Mouse (Mus musculus): ENCODE measurements around the gene Tas1r3.

The Tas1r3 gene

DNA sequence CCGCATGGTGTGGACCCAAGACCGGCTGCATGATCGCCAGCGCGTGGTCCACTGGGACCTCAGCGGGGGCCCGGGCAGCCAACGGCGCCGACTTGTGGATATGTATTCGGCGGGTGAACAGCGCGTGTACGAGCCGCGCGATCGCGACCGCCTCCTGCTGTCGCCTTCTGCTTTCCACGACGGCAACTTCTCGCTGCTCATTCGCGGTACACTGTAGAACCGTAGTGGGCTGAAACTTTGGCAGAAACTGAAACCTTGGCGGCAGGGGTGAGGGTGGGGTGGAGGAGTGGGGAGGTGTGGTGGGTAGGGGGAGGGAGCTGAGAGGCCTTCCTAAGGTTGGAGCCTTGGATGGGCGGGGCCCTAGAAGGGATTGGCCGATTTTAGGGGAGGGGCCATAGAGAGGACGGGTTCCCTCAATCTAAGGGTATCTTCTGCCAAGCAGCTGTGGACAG lies 22.1 kb downstream of the Tas1r3 start:
- peak; percentile 86 for DNase-seq (ENCODE audit: low read depth)

DNA sequence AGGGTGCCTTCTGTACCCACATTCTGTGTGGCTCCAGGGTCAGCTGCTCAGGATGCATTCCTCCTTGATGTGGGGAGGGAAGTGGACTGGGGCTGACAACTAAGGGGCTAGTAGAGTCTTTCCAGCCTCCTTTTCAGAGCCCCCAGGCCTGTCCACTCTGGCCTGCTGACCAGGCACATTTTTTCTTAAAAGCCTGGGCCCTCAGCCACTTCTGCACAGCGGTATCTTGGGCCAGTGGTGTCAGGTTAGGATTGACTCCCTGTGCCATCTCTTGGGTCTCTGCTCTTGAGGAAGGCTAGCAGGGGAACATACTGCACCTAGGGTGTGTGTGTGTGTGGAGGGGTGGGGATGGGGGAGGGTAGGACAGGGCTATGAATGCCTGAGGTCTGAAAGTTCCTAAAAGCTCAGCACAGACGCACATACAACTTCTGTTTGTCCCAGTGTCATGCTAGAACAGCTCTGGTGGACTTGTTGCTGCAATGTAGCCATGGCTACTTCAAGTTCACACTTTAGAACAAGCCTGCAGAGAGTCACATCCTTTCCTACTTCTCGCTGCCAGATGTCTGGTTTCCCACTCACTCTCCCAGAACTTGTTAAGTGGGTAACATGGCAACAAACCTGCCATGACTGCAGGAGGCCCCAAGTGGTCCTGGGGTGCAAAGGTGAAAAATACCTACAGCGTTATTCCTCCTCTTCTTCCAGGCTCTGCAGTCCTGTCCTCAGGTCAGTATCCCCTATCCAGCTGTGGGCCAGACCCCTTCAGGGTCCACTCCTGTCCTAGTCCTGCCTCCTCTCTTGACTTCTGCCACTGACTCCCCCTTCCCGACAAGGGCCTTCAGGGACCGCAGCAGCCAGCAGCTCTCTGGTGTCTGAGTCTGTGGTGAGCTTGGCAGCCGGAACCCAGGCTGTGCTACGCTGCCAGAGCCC lies 22.8 kb downstream of the Tas1r3 start:
- DNase-seq (ENCODE audit: low read depth): peak; percentile 46

DNA sequence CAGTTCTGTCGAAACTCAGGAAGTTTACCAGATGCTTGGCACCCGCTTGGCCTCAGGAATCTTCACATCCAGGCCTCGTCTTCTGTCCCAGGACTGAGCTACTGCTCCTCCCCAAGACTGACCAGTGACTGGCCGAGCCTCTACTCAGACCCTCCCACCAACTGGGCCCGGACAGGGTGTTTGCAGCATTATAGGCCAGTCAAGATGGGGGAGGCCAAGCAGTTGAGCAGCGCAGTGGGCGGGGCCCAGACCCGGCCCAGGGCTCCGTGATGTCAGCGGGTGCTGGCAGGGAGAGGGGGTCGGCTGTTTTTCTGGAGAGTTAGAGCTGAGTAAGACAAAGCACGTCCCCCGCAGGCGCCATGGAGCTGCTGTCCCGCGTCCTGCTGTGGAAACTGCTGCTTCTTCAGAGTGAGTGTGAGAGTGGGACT lies 23.7 kb downstream of the Tas1r3 start, which contains the start of gene Mxra8:
Mxra8 (plus strand) TSS at position 198 of the 428 bp plus-strand sequence.
- no peak for DNase-seq (ENCODE audit: low read depth)

DNA sequence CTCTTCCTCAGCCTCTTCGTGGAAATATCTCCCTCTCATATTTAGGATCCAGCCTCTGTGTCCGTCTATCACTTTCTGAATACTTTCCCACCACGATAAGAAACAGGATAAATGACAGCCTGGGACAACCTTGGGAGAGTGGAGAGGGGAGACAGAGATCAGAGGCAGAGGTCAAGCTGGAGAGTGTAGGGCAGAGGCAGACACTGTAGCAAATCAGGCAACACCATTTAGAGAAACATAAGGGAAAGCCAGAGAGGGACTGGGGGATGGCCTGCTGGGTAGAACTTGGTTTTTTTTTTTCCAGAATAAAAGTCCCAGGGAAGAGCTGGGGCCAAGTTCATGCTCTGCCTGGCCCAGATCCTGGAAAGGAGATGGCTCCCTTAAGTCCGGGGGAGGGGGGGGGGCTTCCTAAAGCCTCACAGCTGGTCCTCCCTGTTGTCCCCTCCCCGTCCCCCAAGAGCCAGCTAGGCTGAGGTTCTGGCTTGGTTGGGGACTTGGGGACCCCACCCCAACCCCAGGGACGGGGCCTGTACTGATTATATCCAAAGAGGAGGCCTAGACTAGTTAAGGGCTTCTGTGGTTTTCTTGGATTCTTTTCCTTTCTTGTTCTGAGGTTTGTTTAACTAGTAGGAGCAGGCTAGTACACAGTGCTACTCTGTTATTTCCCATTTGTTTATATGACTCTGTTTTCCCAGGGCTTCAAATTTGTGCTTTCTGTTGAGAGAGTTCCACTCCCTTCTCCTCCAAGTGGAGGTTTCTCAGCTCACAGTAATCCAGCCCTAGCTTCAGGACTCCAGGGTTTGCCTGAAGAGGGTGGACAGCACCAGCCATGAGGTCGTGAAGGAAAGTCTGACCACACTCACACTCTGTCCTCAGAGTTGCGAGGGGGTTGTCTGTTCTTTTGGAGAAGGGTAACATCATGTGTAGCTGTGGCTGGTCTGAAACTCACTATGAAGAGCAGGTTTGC lies 24.7 kb downstream of the Tas1r3 start:
- DNase-seq (ENCODE audit: low read depth): no peak

DNA sequence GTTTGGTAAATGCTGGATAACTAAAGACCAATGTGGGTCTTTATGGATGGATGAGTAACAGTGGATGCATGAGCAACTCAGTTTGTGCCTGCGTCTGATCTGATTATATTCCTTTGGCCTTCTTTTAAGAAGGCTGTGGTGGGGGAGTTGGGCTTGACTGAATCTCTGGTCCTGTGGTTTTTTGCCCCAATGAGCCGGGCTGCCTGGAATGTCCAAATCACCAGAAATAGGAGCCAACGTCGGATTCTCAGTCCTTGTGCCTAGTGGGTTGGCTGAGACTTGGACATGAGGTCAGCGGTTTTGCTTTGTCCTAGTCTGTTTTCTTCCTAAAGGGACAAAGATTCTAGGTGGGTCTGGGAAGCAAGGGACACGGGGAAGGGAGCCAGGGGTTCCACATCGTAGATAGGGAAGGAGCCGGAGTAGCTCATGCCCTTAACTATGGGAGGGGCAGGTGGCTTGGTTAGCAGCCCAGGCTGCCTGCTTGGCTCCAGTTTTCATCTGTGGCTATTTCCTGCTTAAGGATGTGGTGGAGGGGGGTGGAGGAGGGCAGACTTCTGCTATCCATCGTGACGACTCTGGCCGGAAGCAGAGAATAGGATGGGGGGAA lies 25.7 kb downstream of the Tas1r3 start:
- no peak for DNase-seq (ENCODE audit: low read depth)

DNA sequence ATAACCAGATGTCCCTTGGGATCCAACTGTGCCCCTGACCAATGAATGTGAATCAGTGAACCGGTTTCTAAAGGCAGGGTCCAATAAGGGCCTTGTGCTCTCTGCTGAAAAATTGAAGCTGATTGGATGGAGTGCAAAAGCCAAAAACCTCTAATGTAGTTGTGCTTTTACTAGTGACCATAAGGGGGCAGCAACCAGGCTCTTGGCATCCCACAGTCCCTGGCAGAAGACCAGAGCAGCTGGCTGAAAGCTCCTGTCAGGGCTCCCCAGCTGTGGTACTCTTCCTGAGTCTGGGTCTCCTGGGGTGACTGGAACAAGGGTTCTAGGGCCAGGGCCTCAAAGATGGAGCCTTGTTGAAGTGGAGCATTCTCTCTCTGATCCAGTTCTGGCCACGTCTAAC lies 29.3 kb downstream of the Tas1r3 start:
- DNase-seq (ENCODE audit: low read depth): peak; percentile 82

DNA sequence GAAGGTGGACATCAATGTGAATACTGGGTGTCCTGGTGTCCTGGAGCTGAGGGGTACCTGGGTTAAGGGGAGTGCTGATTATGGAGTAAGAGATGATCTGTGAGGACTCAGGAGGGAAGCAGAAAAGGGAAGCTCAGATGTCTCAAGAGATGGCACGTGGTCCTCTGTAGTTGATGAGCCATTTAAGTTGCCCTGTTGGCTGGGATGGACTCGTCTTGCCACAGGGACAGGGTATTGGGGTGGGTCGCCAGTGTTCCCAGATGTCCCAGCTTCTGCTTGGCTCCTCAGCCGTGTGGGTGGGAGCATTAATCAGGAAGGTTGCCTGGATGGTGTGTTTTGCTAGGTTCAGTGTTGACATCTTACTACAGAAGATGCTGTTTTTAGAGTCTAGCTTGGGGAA lies 29.9 kb downstream of the Tas1r3 start:
- no peak for DNase-seq (ENCODE audit: low read depth)

DNA sequence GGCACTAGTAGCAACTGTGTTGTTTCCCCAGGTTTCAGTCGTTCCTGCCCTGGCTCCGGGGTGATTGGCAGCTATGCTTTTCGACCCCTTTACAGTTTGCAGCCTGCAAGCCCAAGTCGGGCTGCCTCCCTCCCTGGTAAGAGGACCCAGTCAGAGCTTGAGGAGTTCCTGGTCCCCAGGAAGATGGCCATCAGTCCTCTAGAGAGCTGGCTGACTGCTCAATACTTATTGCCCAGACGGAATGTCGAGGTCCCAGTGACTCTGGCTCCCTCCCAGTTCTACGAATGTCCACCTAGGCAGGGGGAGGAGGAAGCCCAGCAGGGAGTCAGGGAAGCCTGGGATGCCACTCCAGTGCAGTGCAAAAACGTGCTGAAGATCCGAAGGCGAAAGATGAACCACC lies 30.8 kb downstream of the Tas1r3 start:
- no peak for DNase-seq (ENCODE audit: low read depth)

DNA sequence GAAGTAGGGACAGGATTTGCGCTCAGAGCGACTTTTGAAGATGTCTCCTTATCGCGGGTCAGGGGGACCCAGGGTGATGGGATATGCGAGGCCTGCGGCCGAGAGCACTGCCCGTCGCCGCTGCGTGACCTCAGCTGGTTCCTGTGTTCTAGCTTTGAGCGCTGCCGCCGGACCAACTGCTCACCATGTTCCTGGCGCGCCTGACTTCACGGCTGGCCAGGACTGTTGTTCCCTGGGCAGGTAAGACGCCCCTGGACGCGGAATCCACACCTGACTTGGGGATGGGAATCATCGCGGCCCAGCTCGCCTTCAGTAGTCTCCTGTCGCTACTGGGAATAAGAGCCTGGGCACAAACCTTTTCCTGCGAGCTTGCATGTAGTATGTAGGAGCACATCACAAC lies 31.3 kb downstream of the Tas1r3 start:
- DNase-seq (ENCODE audit: low read depth): no peak

DNA sequence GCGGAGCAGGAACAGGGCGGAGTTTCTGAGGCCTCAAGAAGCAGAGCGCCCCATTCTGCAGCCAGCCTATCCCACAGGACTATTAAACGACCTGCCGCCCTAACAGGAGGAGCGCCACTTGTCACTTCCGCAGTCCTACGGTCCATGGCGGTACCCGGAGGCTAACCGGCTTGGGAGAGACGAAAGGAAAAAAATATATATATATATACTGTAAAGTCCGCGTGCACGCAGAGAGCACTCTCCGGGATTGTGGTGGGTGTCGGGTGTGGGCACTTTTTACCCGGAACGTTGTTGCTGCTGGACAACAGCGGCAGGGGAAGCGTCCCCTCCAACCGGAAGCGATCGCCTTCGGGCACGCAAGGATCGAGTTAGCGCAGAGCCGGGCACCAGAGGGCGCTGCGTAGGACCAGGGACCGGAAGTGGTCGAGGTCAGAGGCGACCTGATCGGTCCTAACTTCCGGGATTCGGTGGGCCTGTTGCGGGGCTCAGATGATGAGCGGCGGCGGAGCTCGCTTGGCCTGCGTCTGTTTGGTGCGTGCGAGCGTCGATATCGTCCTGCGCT lies 31.9 kb downstream of the Tas1r3 start, which contains the start of gene Aurkaip1:
Aurkaip1 (plus strand) TSS at position 68 of the 562 bp plus-strand sequence.
- DNase-seq (ENCODE audit: low read depth): peak; percentile 91

DNA sequence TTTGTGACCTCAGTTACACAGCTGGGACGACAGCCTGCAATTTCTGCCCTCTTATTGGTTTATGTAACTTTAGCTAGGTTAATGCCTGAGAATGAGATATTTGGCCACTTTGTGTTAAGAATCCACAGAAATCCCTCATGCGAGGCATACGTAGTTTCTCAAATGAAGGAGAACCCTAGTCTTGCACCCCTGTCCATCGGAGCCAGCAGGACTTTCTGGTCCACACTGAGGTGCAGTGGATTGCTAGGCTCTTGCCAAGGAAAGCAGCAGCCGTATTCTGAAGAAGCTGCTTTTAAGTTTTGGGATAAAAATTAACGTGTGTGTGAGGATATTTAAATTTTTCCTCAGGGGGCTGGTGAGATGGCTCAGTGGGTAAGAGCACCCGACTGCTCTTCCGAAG lies 32.6 kb downstream of the Tas1r3 start:
- peak; percentile 37 for DNase-seq (ENCODE audit: low read depth)

DNA sequence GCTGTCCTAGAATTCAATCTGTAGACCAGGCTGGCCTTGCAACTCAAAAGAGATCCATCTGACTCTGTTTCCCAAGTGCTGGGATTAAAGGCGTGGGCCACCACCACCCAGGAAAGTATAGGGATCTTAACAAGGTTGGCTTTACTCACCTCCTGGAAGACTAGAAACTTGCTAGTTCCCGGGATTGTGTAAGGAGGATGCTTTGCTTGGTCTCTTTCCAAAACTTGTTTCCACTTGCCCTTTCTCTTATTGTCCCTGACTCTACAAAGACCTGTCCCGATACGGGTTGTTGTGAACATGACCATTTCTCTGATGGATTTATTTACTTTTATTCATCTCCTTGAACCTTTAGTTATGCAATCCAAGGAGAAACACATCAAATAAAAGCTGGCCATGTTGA lies 33.3 kb downstream of the Tas1r3 start:
- no peak for DNase-seq (ENCODE audit: low read depth)

DNA sequence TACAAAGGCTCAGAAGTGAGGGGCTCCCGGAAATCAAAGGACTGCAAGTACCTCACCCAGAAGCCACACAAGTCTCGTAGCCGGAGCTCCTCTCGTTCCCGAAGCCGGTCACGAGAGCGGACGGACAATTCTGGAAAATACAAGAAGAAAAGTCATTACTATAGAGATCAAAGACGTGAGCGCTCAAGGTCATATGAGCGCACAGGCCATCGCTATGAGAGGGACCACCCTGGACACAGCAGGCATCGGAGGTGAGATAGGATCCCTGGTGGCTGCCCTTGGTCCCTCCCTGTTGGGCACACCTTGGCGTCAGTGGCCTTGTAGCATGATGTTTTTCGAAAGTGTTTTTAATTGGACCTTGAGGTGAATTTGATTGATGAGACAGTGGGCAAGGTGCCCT lies 39.7 kb downstream of the Tas1r3 start:
- no peak for DNase-seq (ENCODE audit: low read depth)

DNA sequence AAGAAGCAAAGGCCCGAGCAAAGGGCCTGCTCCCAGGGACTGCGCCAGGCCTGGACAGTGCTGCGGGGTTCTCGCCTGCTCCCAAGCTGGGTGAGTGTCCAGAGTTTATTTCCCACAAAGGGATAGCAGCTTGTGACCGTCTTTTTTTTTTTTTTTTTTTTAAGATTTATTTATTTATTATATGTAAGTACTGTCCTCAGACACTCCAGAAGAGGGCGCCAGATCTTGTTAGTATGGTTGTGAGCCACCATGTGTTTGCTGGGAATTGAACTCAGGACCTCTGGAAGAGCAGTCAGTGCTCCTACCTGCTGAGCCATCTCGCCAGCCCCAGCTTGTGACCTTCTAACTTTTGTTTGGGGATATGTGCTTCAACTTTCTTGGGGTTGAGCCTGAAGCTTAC lies 42.1 kb downstream of the Tas1r3 start:
- DNase-seq (ENCODE audit: low read depth): peak; percentile 65

DNA sequence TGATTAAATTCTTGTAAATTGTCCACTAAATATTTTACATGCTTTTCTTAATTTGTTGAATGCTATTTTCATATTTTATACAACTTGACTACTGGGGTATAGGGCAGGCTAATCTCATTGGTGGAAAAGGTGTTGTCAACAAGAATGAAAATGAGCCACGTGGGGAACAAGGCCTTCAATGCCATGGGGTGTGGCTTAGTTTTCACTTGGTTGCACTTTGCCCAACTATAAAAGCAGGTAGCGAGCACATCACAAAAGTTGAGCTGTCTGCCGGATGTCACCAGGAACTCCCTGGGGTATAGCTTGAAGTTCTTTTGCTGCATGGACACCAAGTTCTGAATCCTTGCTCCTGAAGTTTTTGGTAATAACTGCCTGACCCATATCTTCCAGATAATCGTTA lies 45.6 kb downstream of the Tas1r3 start:
- DNase-seq (ENCODE audit: low read depth): no peak

DNA sequence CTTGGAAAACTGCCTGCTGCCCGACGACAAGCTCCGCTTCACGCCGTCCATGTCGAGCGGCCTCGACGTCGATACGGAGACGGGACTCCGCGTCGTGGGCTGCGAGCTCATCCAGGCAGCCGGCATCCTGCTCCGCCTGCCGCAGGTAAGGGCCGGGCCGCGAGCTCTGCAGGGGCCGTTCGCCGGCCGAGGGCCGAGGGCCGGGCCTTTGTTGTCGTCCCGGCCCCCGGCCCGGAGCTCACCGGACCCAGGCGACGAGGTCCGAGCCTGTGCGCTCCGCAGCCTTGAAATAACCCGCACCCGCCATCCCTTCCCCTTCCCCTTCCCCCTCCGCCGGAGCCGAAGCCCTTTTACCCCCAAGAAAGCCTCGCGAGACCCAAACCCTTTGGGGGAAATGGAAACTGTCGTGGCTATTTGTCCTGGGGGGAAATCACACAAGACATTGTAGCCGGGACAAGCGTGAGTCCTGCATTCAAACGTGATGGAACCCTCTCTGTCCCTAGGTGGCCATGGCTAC lies 50.4 kb downstream of the Tas1r3 start:
- peak; percentile 50 for DNase-seq (ENCODE audit: low read depth)

DNA sequence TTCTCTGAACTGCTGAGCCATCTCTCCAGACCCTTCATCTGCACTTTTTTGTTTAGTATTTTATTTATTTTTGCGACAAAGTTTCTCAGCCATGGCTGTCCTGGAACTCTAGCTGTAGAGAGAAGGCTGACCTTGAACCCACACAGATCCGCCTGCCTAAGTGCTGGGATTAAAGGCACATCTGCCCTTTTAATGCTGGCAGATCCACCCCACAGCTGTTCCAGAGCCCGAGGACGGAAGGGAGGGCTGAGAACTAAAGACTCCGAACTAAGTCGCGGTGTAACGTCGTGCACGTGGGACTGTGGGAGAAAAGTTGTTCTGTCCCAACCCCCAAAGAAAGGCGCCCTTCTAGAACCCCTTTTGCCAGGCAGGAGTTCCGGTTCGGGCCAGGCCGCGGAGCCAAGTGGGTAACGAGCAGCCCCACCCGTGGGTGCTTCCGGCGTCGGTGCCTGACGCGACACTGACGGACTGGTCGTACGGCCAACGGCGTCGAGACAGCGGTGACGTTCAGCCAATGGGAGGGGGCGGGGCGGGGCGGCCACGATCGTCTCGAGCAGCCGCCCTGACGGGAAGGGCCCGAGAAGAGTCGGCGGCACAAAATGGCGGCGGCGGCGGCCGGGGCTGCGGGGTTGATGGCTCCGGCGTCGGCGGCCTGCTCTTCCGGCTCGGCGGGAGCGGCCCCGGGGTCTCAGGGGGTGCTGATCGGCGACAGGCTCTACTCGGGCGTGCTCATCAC lies 51.1 kb downstream of the Tas1r3 start, which contains the start of gene Ccnl2:
Ccnl2 (plus strand) TSS at position 561 of the 736 bp plus-strand sequence.
- DNase-seq (ENCODE audit: low read depth): peak; percentile 99

Measured in naive thymus-derived CD4-positive, alpha-beta T cell, adult 2 months (primary cell).